Mouse (Mus musculus) erythroblast, embryonic 14.5 days (primary cell): ENCODE data around the gene Pard6b.

Source experiments
- GATA1 ChIP-seq: IDR thresholded peaks from 2 replicates; pipeline ENCODE4 v1.6.1; 2012; ENCODE audit warnings: low read length, inconsistent platforms, mixed read lengths
- TAL1 ChIP-seq: IDR thresholded peaks from 3 replicates; pipeline ENCODE4 v1.6.1; 2012; ENCODE audit warnings: low read length, inconsistent platforms, mixed read lengths

DNA sequence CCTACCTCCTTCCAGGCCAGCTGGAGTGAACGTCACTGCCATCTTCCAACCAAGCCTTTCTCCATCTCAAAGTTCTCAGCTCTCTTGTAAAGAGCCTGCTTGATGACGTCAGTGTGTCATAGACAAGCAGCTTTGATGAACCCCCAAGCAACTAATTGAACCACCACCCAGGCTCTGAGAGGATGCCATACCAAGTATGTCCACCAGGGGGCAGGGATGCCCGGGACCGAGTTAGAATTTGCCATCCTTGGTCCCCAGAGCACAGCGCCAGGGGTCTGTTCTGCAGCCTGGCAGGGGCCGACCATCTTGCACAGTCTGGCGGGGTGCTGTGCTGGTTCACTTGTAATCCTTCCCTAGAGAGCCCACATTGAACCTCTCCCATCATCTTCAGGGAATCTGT, 31.1 kb downstream of the Pard6b start:
- TF ChIP-seq GATA1: no peak
- no peak for TF ChIP-seq TAL1
